Comparison of ENCODE assay signal across 10 mouse cellular contexts in the genomic region with DNA sequence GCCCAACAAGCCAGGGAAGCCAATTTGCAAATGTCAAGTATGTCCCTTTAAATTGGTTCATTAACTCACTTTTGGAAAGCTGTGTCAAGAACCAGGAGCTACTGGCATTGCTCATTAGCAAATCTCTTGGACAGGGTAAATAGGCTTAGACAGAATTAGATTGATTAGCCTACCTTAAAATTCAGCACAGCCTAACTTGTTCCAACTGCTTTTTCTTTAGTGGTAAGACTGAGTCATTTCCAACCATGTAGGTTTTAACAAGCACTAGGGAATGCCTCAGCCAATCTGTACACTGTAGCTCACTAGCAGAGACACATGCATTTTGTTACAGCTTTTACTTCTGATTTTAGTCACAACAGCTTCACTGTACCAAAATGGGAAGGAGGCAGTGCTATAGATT.
"Had no signal": no experiment of that assay in that cellular context is flagged by ENCODE, and none has a peak within 500 bp of the region (broad histone marks: within the 10 kb centered on the region; RNA-seq: fewer than 3 reads in every experiment).

No protein-coding gene starts in this region.

- DNase-seq: kidney, adult 11 months; kidney, adult 9 months; kidney, postnatal 36 days; liver; liver, embryonic 13.5 days; lung, adult 18-20 months; right cerebral cortex, postnatal 14 days; thymus, postnatal 36 days had no signal

- H3K36me3 ChIP-seq: limb, embryonic 12.5 days; liver, embryonic 13.5 days had no signal

- H3K9me3 ChIP-seq: limb, embryonic 12.5 days; liver, embryonic 13.5 days had no signal

- H3K4me3 ChIP-seq: limb, embryonic 12.5 days; liver, embryonic 13.5 days had no signal

- H3K27me3 ChIP-seq: limb, embryonic 12.5 days; liver, embryonic 13.5 days had no signal

- H3K9ac ChIP-seq: limb, embryonic 12.5 days; liver, embryonic 13.5 days had no signal

- H3K4me1 ChIP-seq: limb, embryonic 12.5 days; liver, embryonic 13.5 days had no signal

- H3K27ac ChIP-seq: kidney, postnatal 0 days; limb, embryonic 12.5 days; liver, embryonic 13.5 days had no signal

- H3K4me2 ChIP-seq: limb, embryonic 12.5 days; liver, embryonic 13.5 days had no signal
